Mouse (Mus musculus) thymus, postnatal 36 days (tissue): ENCODE measurements around the gene Naa38.

ENCODE experiments used
- DNase-seq, 2 experiments: peaks; one replicate each; pipeline ENCODE4 v3.0.0; 2022; ENCODE audit warnings: mixed read lengths in 2 of 2

Gene Naa38

GRCm38 (mm10) chr11:69395235-69395633, at the start of gene Naa38, which contains the start of gene Cyb5d1:
Gene Naa38, plus strand, starts transcription at chr11:69395487.
Gene Cyb5d1, minus strand, starts transcription at chr11:69395631.
- DNase-seq: peak; percentile 83 to 87

- no peak for DNase-seq
Measured at GRCm38 (mm10) chr11:69346441-69346840, 48.8 kb upstream of the Naa38 start.

- no peak for DNase-seq
Measured at GRCm38 (mm10) chr11:69356544-69356943, 38.7 kb upstream of the Naa38 start.

- no peak for DNase-seq
Measured at GRCm38 (mm10) chr11:69357690-69358089, 37.6 kb upstream of the Naa38 start.

- no peak for DNase-seq
Measured at GRCm38 (mm10) chr11:69362021-69362420, 33.3 kb upstream of the Naa38 start.

- no peak for DNase-seq
Measured at GRCm38 (mm10) chr11:69362479-69362878, 32.8 kb upstream of the Naa38 start.

GRCm38 (mm10) chr11:69364376-69364775, 30.9 kb upstream of the Naa38 start:
- no peak for DNase-seq

- DNase-seq: peak; percentile 24 to 40
Measured at GRCm38 (mm10) chr11:69364910-69365309, 30.4 kb upstream of the Naa38 start.

- no peak for DNase-seq
Measured at GRCm38 (mm10) chr11:69365722-69366121, 29.6 kb upstream of the Naa38 start.

- peak; percentile 87 to 91 for DNase-seq
Measured at GRCm38 (mm10) chr11:69366157-69366854, 29.0 kb upstream of the Naa38 start.

- peak in 1 of 2 experiments; percentile 47 for DNase-seq
Measured at GRCm38 (mm10) chr11:69366855-69367615, 28.3 kb upstream of the Naa38 start.

GRCm38 (mm10) chr11:69367616-69368355, 27.5 kb upstream of the Naa38 start:
- no peak for DNase-seq

GRCm38 (mm10) chr11:69368356-69369214, 26.7 kb upstream of the Naa38 start:
- DNase-seq: peak; percentile 45 to 64

GRCm38 (mm10) chr11:69369215-69369989, 25.9 kb upstream of the Naa38 start, which contains the start of gene Chd3:
Gene Chd3, minus strand, starts transcription at chr11:69369406.
- DNase-seq: peak; percentile 52 to 57

- no peak for DNase-seq
Measured at GRCm38 (mm10) chr11:69369990-69370816, 25.1 kb upstream of the Naa38 start.

GRCm38 (mm10) chr11:69370817-69371215, 24.5 kb upstream of the Naa38 start:
- DNase-seq: no peak

- no peak for DNase-seq
Measured at GRCm38 (mm10) chr11:69371601-69372000, 23.7 kb upstream of the Naa38 start.

GRCm38 (mm10) chr11:69372056-69372779, 23.1 kb upstream of the Naa38 start:
- DNase-seq: peak in 1 of 2 experiments; percentile 20

- DNase-seq: no peak
Measured at GRCm38 (mm10) chr11:69372780-69373170, 22.5 kb upstream of the Naa38 start.
